11 mouse cellular contexts compared by ENCODE assay signal in genomic region chr5:115554536-115555291, GRCm38 (mm10).
"Had no signal": no experiment of that assay in that cellular context is flagged by ENCODE, and none has a peak within 500 bp of the region (broad histone marks: within the 10 kb centered on the region; RNA-seq: fewer than 3 reads in every experiment).

No protein-coding gene starts in this region.

- H3K27me3 ChIP-seq: liver, embryonic 13.5 days; midbrain, embryonic 13.5 days; neural tube, embryonic 15.5 days had no signal

- H3K4me3 ChIP-seq: left cerebral cortex, adult 2 months; liver, embryonic 13.5 days; midbrain, embryonic 13.5 days; neural tube, embryonic 15.5 days had no signal

- ATAC-seq: hindbrain, postnatal 0 days; midbrain, embryonic 13.5 days had no signal

- H3K27ac ChIP-seq: hindbrain, postnatal 0 days; kidney, postnatal 0 days; left cerebral cortex, adult 2 months; liver, embryonic 13.5 days; midbrain, embryonic 13.5 days; neural tube, embryonic 15.5 days had no signal

- H3K4me1 ChIP-seq: neural tube, embryonic 15.5 days had no signal

- H3K4me2 ChIP-seq: liver, embryonic 13.5 days; midbrain, embryonic 13.5 days; neural tube, embryonic 15.5 days had no signal

- DNase-seq: liver; liver, embryonic 13.5 days; lung, adult 18-20 months; right cerebral cortex, adult 18-20 months; right cerebral cortex, postnatal 25 days; thymus, postnatal 36 days had no signal

- H3K9ac ChIP-seq: liver, embryonic 13.5 days; midbrain, embryonic 13.5 days; neural tube, embryonic 15.5 days had no signal

- H3K9me3 ChIP-seq: liver, embryonic 13.5 days; midbrain, embryonic 13.5 days; neural tube, embryonic 15.5 days had no signal
